Mouse (Mus musculus): ENCODE data around the gene Rhobtb1.

The Rhobtb1 gene

GRCm38 (mm10) chr10:69245906-69246668 is 94.9 kb downstream of the Rhobtb1 start:
- no peak for DNase-seq (ENCODE audit: low read depth in 2 of 2, low spot score in 2 of 2)

DNA sequence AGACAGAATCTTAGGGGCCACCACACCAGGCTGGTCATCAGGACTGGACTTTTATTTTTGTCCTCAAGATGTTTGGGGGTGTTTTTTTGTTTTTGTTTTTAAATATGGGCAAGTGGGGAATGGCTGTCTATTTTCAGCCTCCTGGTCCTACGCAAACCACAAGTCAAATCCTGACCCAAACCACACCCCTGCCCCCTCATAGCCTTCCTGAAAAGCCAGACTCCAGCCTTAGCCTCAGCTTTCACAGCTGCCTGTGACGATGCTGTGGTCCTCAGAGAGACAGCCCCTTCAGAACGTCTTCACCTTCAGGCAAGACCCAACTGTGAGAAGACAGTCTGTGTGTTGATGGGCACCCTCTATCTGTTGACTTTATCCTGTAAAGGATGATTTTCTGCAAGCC is 95.5 kb downstream of the Rhobtb1 start:
- no peak for DNase-seq (ENCODE audit: low read depth in 2 of 2, low spot score in 2 of 2)

- no peak for DNase-seq (ENCODE audit: low read depth in 2 of 2, low spot score in 2 of 2)
Measured at GRCm38 (mm10) chr10:69247311-69248033, 96.2 kb downstream of the Rhobtb1 start.

DNA sequence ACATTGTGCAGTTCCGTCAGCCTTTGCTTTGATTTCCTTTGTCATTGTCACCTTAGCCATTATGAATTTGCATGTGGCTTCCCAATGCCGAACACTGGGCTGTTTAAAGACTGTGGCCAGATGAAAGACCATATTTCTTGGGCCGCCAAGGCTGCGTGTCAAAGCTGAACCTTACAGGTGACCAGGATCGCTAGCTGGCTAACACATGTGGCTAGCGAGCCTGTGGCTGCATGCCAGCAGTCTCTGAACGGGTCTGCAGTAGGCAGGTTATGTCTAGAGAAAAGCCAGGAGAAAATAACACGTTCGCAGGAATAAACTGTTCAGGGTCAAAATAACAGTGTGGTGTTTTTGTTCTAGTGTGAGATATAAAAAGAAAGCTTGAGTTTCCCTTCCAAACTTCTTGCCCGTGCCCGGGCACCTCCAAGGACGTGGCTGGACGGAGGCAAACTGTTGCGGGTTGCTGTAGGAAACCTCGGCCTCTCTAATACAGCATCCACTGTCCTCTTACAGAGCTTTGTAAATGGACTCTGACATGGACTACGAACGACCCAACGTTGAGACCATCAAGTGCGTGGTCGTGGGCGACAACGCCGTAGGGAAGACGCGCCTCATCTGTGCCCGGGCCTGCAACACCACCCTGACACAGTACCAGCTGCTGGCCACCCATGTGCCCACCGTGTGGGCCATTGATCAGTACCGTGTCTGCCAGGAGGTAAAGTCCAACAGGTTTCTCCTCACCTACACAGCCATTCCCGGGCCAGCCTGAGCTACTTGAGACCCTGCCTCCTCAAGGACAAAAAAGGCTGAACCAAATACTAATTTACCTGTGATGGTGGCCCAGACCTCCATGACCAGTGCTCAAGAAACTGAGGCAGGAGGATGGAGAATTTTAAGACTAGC is 97.3 kb downstream of the Rhobtb1 start:
- DNase-seq (ENCODE audit: low read depth in 2 of 2, low spot score in 2 of 2) = no peak

DNA sequence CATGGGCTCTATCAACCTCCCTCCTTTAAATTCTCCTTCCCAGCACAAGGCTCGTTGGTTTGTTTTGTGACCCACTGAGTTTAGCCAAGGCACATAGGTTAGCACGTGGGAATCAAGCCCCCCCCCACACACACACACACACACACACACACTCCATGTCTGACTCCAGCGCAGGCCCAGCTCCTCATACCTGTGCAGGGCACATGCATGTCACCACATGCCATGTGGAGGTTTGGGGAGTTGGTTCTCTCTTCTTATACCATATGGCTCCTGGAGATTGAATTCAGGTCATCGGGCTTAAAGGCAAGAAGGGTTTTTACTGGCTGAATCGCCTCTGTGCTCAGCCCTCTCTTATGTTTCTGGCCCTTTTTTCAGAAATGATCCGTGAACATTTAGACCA is 100.0 kb downstream of the Rhobtb1 start:
- DNase-seq (ENCODE audit: low read depth in 2 of 2, low spot score in 2 of 2) = no peak

- no peak for DNase-seq (ENCODE audit: low read depth in 2 of 2, low spot score in 2 of 2)
Measured at GRCm38 (mm10) chr10:69252112-69253074, 101.2 kb downstream of the Rhobtb1 start.

DNA sequence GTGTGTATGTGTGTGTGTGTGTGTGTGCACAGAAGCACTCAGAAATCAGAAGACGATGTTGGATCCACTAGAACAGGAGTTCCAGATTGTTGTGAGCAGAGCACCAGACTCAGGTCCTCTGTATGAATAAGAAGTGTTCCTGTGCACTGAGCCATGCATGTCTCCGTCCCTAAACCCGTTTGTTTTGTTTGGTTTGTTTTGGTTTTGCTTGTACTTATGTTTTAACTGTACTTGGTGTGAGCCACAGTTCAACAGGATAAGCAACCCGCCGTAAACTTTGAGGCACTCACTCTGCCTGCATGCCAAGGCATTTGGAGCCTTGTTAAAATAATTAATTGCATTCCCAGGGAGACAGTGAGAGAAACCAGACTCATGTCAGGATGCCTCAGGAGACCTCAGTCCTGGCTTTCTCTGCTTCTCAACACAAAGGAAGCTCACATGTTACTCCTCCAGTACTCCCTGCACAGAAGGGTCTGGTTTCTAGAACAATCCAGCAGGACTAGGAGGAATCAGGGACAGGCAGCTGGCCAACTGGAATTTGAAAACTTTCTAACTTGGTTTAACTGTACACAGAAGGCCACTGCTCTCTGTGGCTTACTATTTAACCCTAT is 101.9 kb downstream of the Rhobtb1 start:
- no peak for DNase-seq (ENCODE audit: low read depth in 2 of 2, low spot score in 2 of 2)

GRCm38 (mm10) chr10:69253686-69254080 is 102.4 kb downstream of the Rhobtb1 start:
- DNase-seq (ENCODE audit: low read depth in 2 of 2, low spot score in 2 of 2) = no peak

DNA sequence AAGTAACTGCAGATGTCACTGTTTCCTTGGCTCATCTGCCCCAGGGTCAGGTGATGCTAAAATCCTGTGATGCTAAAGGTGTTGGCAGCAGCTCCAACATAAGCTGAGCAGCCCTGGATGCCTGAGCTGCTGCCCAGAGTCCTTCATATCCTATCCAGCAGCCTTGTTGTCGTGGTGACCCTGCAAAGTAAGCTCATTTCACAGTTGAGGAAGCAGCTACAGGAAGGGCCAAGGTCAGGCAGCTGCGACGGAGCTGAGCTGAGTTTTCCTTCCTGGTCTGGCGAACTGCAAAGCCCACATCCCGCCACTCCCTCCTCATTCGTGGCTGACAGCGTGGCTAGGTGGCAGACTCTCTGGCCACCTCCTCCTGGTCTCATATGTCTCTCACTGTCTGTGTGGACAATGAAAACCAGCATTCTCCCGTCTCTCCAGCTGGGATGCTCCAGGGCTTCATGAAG is 103.2 kb downstream of the Rhobtb1 start:
- no peak for DNase-seq (ENCODE audit: low read depth in 2 of 2, low spot score in 2 of 2)

DNA sequence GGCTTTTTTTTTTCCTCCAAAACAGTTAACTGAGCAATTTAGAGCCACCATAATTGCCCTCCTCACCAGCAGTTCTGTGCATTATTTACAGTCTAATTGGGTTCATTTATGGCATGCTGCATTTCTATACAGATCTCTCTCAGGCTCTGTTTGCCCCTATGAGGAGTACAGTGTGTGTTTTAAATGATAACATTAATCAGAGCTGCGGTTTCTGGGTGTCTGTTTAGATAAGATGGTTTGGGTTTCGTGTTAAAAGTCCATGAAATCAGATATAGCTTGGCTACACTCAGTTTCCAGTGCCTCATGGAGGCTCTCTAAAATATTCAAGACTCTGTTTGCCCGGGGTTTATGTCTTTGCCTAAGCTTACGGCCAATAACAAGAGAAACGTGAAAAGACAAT is 104.4 kb downstream of the Rhobtb1 start:
- DNase-seq (ENCODE audit: low read depth in 2 of 2, low spot score in 2 of 2) = no peak

DNA sequence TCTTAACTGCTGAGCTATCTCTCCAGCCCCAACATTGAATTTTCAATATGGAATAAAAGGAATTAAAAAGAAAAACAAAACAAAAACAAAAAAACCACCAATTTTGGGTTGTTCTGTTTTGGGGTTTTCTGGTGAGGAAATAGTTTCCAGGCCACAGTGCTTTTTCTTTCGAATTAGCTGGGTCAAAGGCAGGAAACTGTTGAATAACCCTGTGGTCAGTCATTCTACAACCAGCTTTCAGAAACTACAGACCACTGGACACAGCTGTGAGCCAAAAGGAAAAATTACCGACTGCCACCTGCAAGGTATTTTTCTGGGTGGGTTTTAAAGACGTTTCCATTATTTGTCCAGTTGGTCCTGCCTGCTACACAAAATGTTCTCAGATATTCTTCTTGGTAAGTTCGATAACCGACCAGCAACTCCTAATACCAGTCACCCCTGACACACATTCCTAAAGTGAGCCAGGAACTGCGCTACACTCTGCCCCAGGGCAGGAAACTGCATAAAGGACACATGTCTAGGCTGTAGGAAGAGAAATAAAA is 106.4 kb downstream of the Rhobtb1 start:
- DNase-seq (ENCODE audit: low read depth in 2 of 2, low spot score in 2 of 2) = no peak

DNA sequence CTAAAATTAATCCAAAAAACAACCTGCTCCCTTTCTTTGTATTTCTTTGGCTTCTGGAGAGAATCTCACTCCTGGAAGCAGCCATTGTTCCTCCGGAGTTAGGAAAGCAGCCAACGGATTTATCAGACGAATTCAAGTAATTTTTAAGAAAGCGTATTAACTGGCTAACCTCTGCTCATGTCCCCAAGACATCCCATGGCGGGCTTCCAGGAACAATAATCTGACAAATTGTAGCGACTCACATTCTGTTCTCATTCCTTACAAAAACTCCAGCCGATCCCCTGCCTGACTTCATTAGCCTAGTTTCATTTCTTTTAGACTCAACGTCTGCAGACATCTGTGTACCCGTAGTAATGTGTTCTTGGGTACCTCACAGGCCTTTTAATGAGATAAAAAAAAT is 107.4 kb downstream of the Rhobtb1 start:
- DNase-seq (ENCODE audit: low read depth in 2 of 2, low spot score in 2 of 2) = no peak

- no peak for DNase-seq (ENCODE audit: low read depth in 2 of 2, low spot score in 2 of 2)
Measured at GRCm38 (mm10) chr10:69259161-69259560, 107.9 kb downstream of the Rhobtb1 start.

DNA sequence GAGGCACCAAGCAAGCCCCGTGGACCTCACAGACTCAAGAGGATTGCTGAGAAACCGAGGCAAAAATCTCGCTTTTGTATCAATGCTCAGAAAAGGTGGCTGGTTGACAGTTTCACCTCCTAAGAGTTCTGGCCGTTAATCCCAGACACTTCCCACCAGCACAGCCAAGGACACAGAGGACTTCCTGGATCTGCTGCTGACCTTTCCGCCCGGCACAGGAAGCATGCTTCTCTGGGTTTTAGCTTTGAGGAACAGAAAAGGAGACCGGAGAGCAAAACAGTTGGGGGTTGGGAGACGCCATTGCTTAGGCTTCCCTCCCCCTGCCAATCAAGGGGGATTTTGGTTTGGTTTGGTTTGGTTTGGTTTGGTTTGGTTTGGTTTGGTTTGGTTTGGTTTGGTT is 108.7 kb downstream of the Rhobtb1 start:
- DNase-seq (ENCODE audit: low read depth in 2 of 2, low spot score in 2 of 2) = no peak

DNA sequence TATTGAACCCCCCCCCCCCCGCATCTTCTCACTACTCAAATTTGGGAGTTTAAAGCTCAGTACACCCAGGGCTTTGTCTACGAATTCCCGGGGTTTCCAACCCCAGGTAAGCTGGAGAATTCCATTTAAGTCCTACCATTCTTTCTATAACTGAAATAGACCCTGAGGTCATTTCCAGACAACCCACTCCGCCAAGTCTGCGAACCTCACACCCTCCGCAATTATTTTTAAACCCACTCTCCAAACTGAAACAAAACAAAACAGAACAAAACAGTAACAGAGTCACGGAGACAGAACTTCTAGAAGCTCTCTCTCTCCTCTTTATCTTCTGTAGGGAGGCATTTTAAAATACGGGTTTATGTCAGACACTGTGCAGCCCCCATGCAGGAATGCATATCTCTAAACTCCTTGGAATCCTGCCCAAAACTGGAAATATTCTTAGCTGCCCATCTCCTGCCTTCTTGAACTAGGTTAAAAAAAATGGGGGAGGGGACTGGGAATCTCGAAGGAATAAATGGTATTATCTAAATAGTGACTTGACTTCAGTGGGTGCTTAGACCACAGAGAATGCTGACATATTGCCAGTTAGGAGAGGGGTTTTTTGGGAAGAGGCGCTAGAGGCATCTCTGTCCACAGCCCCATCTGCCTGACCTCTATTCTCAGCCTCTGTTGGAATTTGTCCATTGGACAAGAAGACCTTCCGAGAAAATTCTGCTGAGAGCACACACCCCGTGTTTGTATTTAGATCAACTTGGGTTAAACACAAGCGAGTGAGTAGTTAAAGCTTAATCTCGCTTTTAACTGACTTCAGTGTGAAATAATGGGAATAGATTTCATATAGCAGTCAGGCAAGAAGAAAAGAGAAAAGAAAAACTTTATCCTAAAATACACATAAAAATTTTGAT is 111.9 kb downstream of the Rhobtb1 start:
- DNase-seq (ENCODE audit: low read depth in 2 of 2, low spot score in 2 of 2) = no peak

- DNase-seq (ENCODE audit: low read depth in 2 of 2, low spot score in 2 of 2) = no peak
Measured at GRCm38 (mm10) chr10:69263906-69264305, 112.7 kb downstream of the Rhobtb1 start.

DNA sequence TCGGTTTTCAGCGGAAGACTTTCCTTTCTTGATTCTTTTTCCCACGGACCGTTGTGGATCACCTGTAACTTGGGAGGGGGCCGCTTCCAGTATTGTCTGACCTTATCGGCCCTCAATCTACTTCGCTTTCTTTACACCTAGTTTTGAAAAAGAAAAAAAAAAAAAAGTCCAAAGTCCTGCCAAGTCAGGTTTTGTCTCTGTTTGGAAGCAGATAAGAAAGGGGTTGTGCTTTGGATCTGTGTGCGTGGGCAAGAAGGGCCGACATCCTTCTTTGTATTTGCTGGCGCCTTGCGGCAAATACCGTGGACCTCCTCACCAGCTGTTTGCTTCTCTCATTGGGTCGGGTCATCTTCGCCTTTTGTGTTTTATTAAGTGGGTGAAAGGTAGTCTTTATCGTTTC is 114.2 kb downstream of the Rhobtb1 start:
- DNase-seq (ENCODE audit: low read depth in 2 of 2, low spot score in 2 of 2) = no peak

GRCm38 (mm10) chr10:69268061-69268643 is 116.9 kb downstream of the Rhobtb1 start:
- no peak for DNase-seq (ENCODE audit: low read depth in 2 of 2, low spot score in 2 of 2)

All from CD8-positive naive resting alpha-beta T cell, adult 2 months (primary cell).